12 mouse cellular contexts compared by ENCODE assay signal in genomic region chr3:132006912-132007311, GRCm38 (mm10).
"Had no signal": no experiment of that assay in that cellular context is flagged by ENCODE, and none has a peak within 500 bp of the region (broad histone marks: within the 10 kb centered on the region; RNA-seq: fewer than 3 reads in every experiment).

No protein-coding gene starts in this region.

- H3K4me3 ChIP-seq: left cerebral cortex, adult 2 months; midbrain, embryonic 13.5 days had no signal

- H3K9ac ChIP-seq: liver, embryonic 14.5 days; liver, postnatal 0 days; lung, embryonic 14.5 days; midbrain, embryonic 13.5 days had no signal

- H3K4me2 ChIP-seq: liver, embryonic 11.5 days; lung, embryonic 14.5 days; midbrain, embryonic 13.5 days had no signal

- H3K27me3 ChIP-seq: midbrain, embryonic 13.5 days had no signal

- H3K4me1 ChIP-seq: midbrain, embryonic 13.5 days had no signal

- H3K9me3 ChIP-seq: midbrain, embryonic 13.5 days had no signal

- DNase-seq: kidney, postnatal 25 days; layer of hippocampus, postnatal 36 days; liver, postnatal 0 days; thymus, adult 18-20 months; thymus, postnatal 36 days had no signal

- ATAC-seq: liver, postnatal 0 days; midbrain, embryonic 13.5 days had no signal

- H3K27ac ChIP-seq: kidney, postnatal 0 days; left cerebral cortex, adult 2 months; liver, embryonic 14.5 days; macrophage; midbrain, embryonic 13.5 days had no signal

- H3K36me3 ChIP-seq: midbrain, embryonic 13.5 days had no signal
